Mouse (Mus musculus) lung, postnatal 0 days (tissue): ENCODE results near the gene Spata13.

Experiments
- CTCF ChIP-seq: IDR thresholded peaks from 2 replicates; pipeline ENCODE4 v1.5.1; 2016; ENCODE audit warnings: antibody characterized with exemption, mild to moderate bottlenecking
- EP300 ChIP-seq: IDR thresholded peaks from 2 replicates; pipeline ENCODE4 v1.6.1; 2016; ENCODE audit warnings: antibody characterized with exemption, mild to moderate bottlenecking, control low read depth

GRCm38 (mm10) chr14:60733706-60734105 is 99.9 kb downstream of the Spata13 start:
- no peak for TF ChIP-seq EP300
- TF ChIP-seq CTCF = no peak
